Mouse (Mus musculus): ENCODE measurements at regions not wholly inside any gene's neighbourhood (a gene's known extent, or its start where the extent isn't known, plus 50 kb on each side); places are given as distances from the start of the nearest gene placed in this dataset.

DNA sequence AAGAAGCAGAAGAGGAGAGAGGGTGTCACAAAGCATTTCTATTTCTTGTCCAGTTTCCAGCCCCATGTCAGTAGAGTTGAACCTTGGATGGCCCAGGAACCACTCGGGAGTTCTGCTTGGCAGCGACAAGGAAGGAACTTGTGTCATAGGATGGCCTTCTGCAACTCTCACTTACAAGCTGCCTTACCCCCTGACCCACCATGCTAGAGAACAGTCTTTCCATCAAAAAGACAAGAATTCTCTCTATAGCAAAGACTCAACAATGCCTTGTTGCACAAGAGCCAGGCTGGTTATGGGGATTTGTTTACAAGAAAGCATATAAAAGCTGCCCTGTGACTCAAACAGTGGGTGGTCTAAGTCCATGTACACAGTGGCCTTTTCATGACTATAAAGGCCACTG, 1852.4 kb upstream of the 5930422O12Rik start:
- no peaks in the 10 kb centered on the region for H3K9me3 ChIP-seq (ENCODE audit: low read length)
- no peak overlapping the region for H3K4me2 ChIP-seq (ENCODE audit: low read depth, low read length, poor library complexity, severe bottlenecking)
- H3K36me3 ChIP-seq (ENCODE audit: insufficient read depth, low read length) = no peaks in the 10 kb centered on the region
- no peaks in the 10 kb centered on the region for H3K27me3 ChIP-seq (ENCODE audit: insufficient read depth, low read length)
- no peaks in the 10 kb centered on the region for H3K4me1 ChIP-seq (ENCODE audit: insufficient read depth, low read length)
- H3K27ac ChIP-seq (ENCODE audit: low read depth, low read length) = no peak overlapping the region
- H3K4me3 ChIP-seq (ENCODE audit: low read depth, low read length) = no peak overlapping the region
- no peak overlapping the region for H3K9ac ChIP-seq (replicated peaks; ENCODE audit: low read length, poor library complexity, severe bottlenecking)
- TF ChIP-seq CTCF (IDR thresholded peaks at IDR 0.05) = no peak
- ATAC-seq (ENCODE audit: low FRiP score) = no peak
- WGBS = 81% methylated on average over 2 of the region's 2 CpGs
- no peak for DNase-seq (ENCODE audit: low spot score)

DNA sequence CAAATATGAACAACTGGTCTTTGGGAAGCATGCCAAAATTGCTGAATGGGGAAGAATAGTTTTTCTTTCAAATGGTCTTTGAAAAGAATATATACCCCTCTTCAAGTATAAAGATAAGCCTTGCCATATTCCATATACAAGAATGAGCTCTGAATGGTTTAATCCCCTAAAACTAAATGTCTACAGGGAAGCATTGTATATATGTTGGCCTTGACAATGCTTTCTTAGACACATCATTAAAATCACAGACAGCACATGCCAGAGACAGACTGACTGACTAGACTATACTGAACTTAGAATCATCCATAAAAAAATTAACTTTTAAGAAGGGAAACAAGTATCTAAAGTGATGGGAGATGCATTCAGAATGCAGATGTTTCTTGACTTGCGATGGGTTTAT, 1843.8 kb upstream of the 5930422O12Rik start:
- H3K9me3 ChIP-seq (ENCODE audit: low read length) = no peaks in the 10 kb centered on the region
- H3K4me1 ChIP-seq (ENCODE audit: insufficient read depth, low read length) = no peaks in the 10 kb centered on the region
- H3K27me3 ChIP-seq (ENCODE audit: insufficient read depth, low read length) = no peaks in the 10 kb centered on the region
- DNase-seq (ENCODE audit: low spot score) = no peak
- H3K36me3 ChIP-seq (ENCODE audit: insufficient read depth, low read length) = no peaks in the 10 kb centered on the region
- H3K9ac ChIP-seq (replicated peaks; ENCODE audit: low read length, poor library complexity, severe bottlenecking) = no peak overlapping the region
- H3K4me3 ChIP-seq (ENCODE audit: low read depth, low read length) = no peak overlapping the region
- ATAC-seq (ENCODE audit: low FRiP score) = no peak
- TF ChIP-seq CTCF (IDR thresholded peaks at IDR 0.05) = no peak
- no peak overlapping the region for H3K4me2 ChIP-seq (ENCODE audit: low read depth, low read length, poor library complexity, severe bottlenecking)
- H3K27ac ChIP-seq (ENCODE audit: low read depth, low read length) = no peak overlapping the region
- WGBS = 88% methylated on average over 1 of the region's 1 CpGs

GRCm38 (mm10) chr8:31599536-31599935, 1829.0 kb upstream of the 5930422O12Rik start:
- no peak for ATAC-seq (ENCODE audit: low FRiP score)
- Histone ChIP-seq H3K27me3 (ENCODE audit: insufficient read depth, low read length) (no peaks in the 10 kb centered on the region), H3K9me3 (ENCODE audit: low read length) (no peaks in the 10 kb centered on the region), H3K27ac (ENCODE audit: low read depth, low read length) (no peak overlapping the region), H3K36me3 (ENCODE audit: insufficient read depth, low read length) (no peaks in the 10 kb centered on the region), H3K4me3 (ENCODE audit: low read depth, low read length) (no peak overlapping the region), H3K9ac (replicated peaks; ENCODE audit: low read length, poor library complexity, severe bottlenecking) (no peak overlapping the region), H3K4me1 (ENCODE audit: insufficient read depth, low read length) (no peaks in the 10 kb centered on the region), H3K4me2 (ENCODE audit: low read depth, low read length, poor library complexity, severe bottlenecking) (no peak overlapping the region)
- 81% methylated on average over 5 of the region's 5 CpGs for WGBS
- DNase-seq (ENCODE audit: low spot score) = no peak
- no peak for TF ChIP-seq CTCF (IDR thresholded peaks at IDR 0.05)

GRCm38 (mm10) chr8:31600979-31601378, 1827.5 kb upstream of the 5930422O12Rik start:
- H3K9me3 ChIP-seq (ENCODE audit: low read length) = no peaks in the 10 kb centered on the region
- no peak overlapping the region for H3K4me2 ChIP-seq (ENCODE audit: low read depth, low read length, poor library complexity, severe bottlenecking)
- no peak overlapping the region for H3K27ac ChIP-seq (ENCODE audit: low read depth, low read length)
- ATAC-seq (ENCODE audit: low FRiP score) = no peak
- H3K4me3 ChIP-seq (ENCODE audit: low read depth, low read length) = no peak overlapping the region
- no peaks in the 10 kb centered on the region for H3K4me1 ChIP-seq (ENCODE audit: insufficient read depth, low read length)
- no peaks in the 10 kb centered on the region for H3K36me3 ChIP-seq (ENCODE audit: insufficient read depth, low read length)
- no peak for DNase-seq (ENCODE audit: low spot score)
- no peaks in the 10 kb centered on the region for H3K27me3 ChIP-seq (ENCODE audit: insufficient read depth, low read length)
- no peak overlapping the region for H3K9ac ChIP-seq (replicated peaks; ENCODE audit: low read length, poor library complexity, severe bottlenecking)
- WGBS = 83% methylated on average over 3 of the region's 3 CpGs
- no peak for TF ChIP-seq CTCF (IDR thresholded peaks at IDR 0.05)

GRCm38 (mm10) chr8:31616501-31616900, 1812.0 kb upstream of the 5930422O12Rik start:
- 93% methylated on average over 2 of the region's 2 CpGs for WGBS
- no peak overlapping the region for H3K4me3 ChIP-seq (ENCODE audit: low read depth, low read length)
- H3K36me3 ChIP-seq (ENCODE audit: insufficient read depth, low read length) = no peaks in the 10 kb centered on the region
- no peak overlapping the region for H3K4me2 ChIP-seq (ENCODE audit: low read depth, low read length, poor library complexity, severe bottlenecking)
- no peaks in the 10 kb centered on the region for H3K27me3 ChIP-seq (ENCODE audit: insufficient read depth, low read length)
- H3K27ac ChIP-seq (ENCODE audit: low read depth, low read length) = no peak overlapping the region
- no peak for TF ChIP-seq CTCF (IDR thresholded peaks at IDR 0.05)
- H3K9me3 ChIP-seq (ENCODE audit: low read length) = no peaks in the 10 kb centered on the region
- H3K9ac ChIP-seq (replicated peaks; ENCODE audit: low read length, poor library complexity, severe bottlenecking) = no peak overlapping the region
- no peaks in the 10 kb centered on the region for H3K4me1 ChIP-seq (ENCODE audit: insufficient read depth, low read length)
- ATAC-seq (ENCODE audit: low FRiP score) (no peak), DNase-seq (ENCODE audit: low spot score) (no peak)

DNA sequence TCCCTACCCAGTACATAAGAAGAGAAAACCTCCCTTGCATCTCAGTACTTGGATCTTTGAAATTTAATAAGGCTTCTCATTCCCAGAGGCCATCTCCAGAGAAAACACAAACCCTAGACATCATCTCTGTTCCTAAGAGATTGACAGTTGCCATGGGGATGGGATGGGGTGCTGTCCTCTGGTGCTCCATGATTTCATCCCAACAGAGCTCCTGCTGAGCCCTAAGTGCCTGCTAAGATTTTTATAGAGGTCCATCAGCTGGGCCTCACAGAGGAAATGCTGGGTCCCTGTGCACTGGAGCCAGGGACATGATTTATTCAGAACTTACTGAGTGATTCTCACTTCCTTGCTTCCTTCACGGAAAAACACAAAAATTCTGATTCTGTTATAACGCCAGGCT, 1800.8 kb upstream of the 5930422O12Rik start:
- WGBS = 71% methylated on average over 2 of the region's 2 CpGs
- Histone ChIP-seq H3K27ac (ENCODE audit: low read depth, low read length) (no peak overlapping the region; the same call in 1 of the 2 replicates), H3K4me3 (ENCODE audit: low read depth, low read length) (no peak overlapping the region), H3K4me2 (ENCODE audit: low read depth, low read length, poor library complexity, severe bottlenecking) (no peak overlapping the region), H3K4me1 (ENCODE audit: insufficient read depth, low read length) (no peaks in the 10 kb centered on the region), H3K9me3 (ENCODE audit: low read length) (no peaks in the 10 kb centered on the region), H3K27me3 (ENCODE audit: insufficient read depth, low read length) (no peaks in the 10 kb centered on the region), H3K36me3 (ENCODE audit: insufficient read depth, low read length) (no peaks in the 10 kb centered on the region), H3K9ac (replicated peaks; ENCODE audit: low read length, poor library complexity, severe bottlenecking) (no peak overlapping the region)
- no peak for TF ChIP-seq CTCF (IDR thresholded peaks at IDR 0.05)
- DNase-seq (ENCODE audit: low spot score) (no peak), ATAC-seq (ENCODE audit: low FRiP score) (no peak)

Measured in midbrain, postnatal 0 days (tissue).